Mouse (Mus musculus) liver, postnatal 0 days (tissue): Measurements from ENCODE around the gene Rassf8. TPM values are rescaled to one million over a fixed set of nuclear protein-coding genes. Genes with fewer than 3 reads are reported as not detected.

Source experiments
- ATAC-seq: fragments of 200-750 bp; cut with Nextera tagmentation; 2 replicates; pipeline ENCODE4 v1.8.0; 2017; ENCODE audit warnings: mild to moderate bottlenecking, moderate library complexity
- DNase-seq: peaks from one replicate; pipeline ENCODE4 v3.0.0-alpha.2; 2016
- H3K27ac ChIP-seq: fragments of 300-500 bp; sonication (generic); 2 replicates; pipeline ENCODE4 v1.5.1; 2014; ENCODE audit warnings: antibody characterized with exemption, moderate library complexity, mild to moderate bottlenecking, low read depth
- H3K27me3 ChIP-seq: fragments of 300-500 bp; sonication (generic); 2 replicates; pipeline ENCODE4 v1.6.1; 2014; ENCODE audit warnings: low read length, control low read depth, mixed read lengths; ENCODE audit not compliant: insufficient read depth
- H3K36me3 ChIP-seq: fragments of 300-500 bp; sonication (generic); replicated peaks from 2 replicates; pipeline ENCODE4 v1.6.1; 2014; ENCODE audit warnings: mild to moderate bottlenecking, control low read depth, low read length, moderate library complexity, mixed read lengths; ENCODE audit not compliant: insufficient read depth
- H3K4me1 ChIP-seq: fragments of 300-500 bp; sonication (generic); 2 replicates; pipeline ENCODE4 v1.6.1; 2014; ENCODE audit warnings: antibody characterized with exemption, mild to moderate bottlenecking, control low read depth; ENCODE audit not compliant: insufficient read depth
- H3K4me2 ChIP-seq: fragments of 300-500 bp; sonication (generic); 2 replicates; pipeline ENCODE4 v1.6.1; 2014; ENCODE audit warnings: low read depth, mild to moderate bottlenecking, low read length, moderate library complexity, mixed read lengths
- H3K4me3 ChIP-seq: fragments of 300-500 bp; sonication (generic); 2 replicates; pipeline ENCODE4 v1.5.1; 2014; ENCODE audit warnings: low read depth, low read length
- H3K9ac ChIP-seq: fragments of 300-500 bp; sonication (generic); replicated peaks from 2 replicates; pipeline ENCODE4 v1.6.1; 2014; ENCODE audit warnings: mild to moderate bottlenecking, moderate library complexity
- H3K9me3 ChIP-seq: fragments of 300-500 bp; sonication (generic); 2 replicates; pipeline ENCODE4 v1.6.1; 2016; ENCODE audit warnings: mild to moderate bottlenecking, control low read depth, low read length, mixed read lengths
- CTCF ChIP-seq: sonication (generic); IDR thresholded peaks from 2 replicates; pipeline ENCODE4 v1.5.1; 2016; ENCODE audit warnings: antibody characterized with exemption, low read depth
- EP300 ChIP-seq: IDR thresholded peaks from 2 replicates; pipeline ENCODE4 v1.6.1; 2016; ENCODE audit warnings: antibody characterized with exemption, low read depth, mild to moderate bottlenecking
- WGBS: fragments of 180-500 bp; shearing (Covaris S2); extraction: QIAGEN DNeasy Blood & Tissue Kit; methylation state at CpG from one replicate; pipeline ENCODE4 v1.1.7; 2014; ENCODE audit not compliant: insufficient replicate concordance; 5-methylcytosine and 5-hydroxymethylcytosine counted together
- polyA plus RNA-seq: library from polyadenylated mRNA; unstranded; fragments of >200 nt; fragmentation: Nextera tagmentation; extraction: Ambion mirVana; gene quantifications from 2 replicates; pipeline ENCODE4 v1.2.1, GENCODE M21; 2015

Rassf8 gene
- polyA plus RNA-seq, 1 experiment from 2014 or later: 4.9 TPM

- Histone ChIP-seq H3K4me3 (no peak overlapping the region), H3K27ac (no peak overlapping the region), H3K4me1 (peaks cover 16% of the 10 kb centered on the region), H3K9me3 (no peaks in the 10 kb centered on the region), H3K36me3 (no peaks in the 10 kb centered on the region), H3K9ac (no peak overlapping the region), H3K4me2 (no peak overlapping the region), H3K27me3 (peaks cover 55% of the 10 kb centered on the region)
- ATAC-seq (no peak), DNase-seq (no peak)
- WGBS: 56% methylated on average over 3 of the region's 3 CpGs
- no peak for TF ChIP-seq EP300
- TF ChIP-seq CTCF: no peak
These were observed 120.6 kb downstream of the Rassf8 start for GRCm38 (mm10) chr6:145867111-145867510.

Other genes starting within 250 kb of the Rassf8 start
- not detected in 2 replicates for gene Lmntd1, start 132.4 kb upstream of the Rassf8 start, polyA plus RNA-seq
- not detected in 2 replicates for gene Tuba3b, start 131.0 kb upstream of the Rassf8 start, polyA plus RNA-seq
- gene Bhlhe41, start 118.8 kb downstream of the Rassf8 start, polyA plus RNA-seq: 0.22 and 0.24 TPM in 2 replicates
- 0.51 and 0.60 TPM in 2 replicates for gene Sspn, start 184.9 kb downstream of the Rassf8 start, polyA plus RNA-seq